Comparison of ENCODE assay signal across 26 mouse cellular contexts in the genomic region with DNA sequence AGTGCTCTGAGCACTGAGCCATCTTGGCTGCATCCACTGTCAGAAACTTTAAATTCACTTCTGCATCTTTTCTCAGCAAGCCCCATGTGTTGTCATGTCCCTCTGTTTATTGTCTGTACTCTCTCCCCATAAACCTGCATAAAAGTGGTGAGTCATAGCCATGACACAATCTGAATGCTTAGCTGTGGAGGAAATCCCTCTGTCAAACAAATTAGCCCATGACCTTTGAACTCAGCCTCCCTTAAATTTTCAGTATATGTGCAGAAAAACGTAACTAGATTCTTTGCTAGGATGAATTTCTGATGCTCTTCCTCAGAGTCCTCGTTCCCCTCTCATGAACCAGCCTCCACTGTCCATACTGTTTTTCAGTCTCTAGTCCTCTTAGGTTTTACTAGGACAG.
DNase-seq lines count a peak whose midpoint lies in the region; ATAC-seq and TF ChIP-seq lines count a peak whose summit lies in the region.
"Had no signal": no experiment of that assay in that cellular context is flagged by ENCODE, and none has a peak within 500 bp of the region (broad histone marks: within the 10 kb centered on the region; RNA-seq: fewer than 3 reads in every experiment).

No protein-coding gene starts in this region.

- no peaks in the 10 kb centered on the region for H3K9me3 ChIP-seq in kidney, postnatal 0 days (replicated peaks; ENCODE audit: low read length)
- no peaks in the 10 kb centered on the region for H3K9me3 ChIP-seq in lung, embryonic 16.5 days (ENCODE audit: control insufficient read depth, low read length)
- H3K9me3 ChIP-seq: embryonic facial prominence, embryonic 10.5 days; embryonic facial prominence, embryonic 13.5 days; forebrain, embryonic 12.5 days; forebrain, embryonic 15.5 days; hindbrain, embryonic 12.5 days had no signal

- no peak overlapping the region for H3K27ac ChIP-seq in kidney, postnatal 0 days
- peak overlapping the region; percentile 52; the same call in 1 of the 2 replicates for H3K27ac ChIP-seq in lung, embryonic 16.5 days (ENCODE audit: low read length)
- no peak overlapping the region for H3K27ac ChIP-seq in heart, adult 2 months
- H3K27ac ChIP-seq: embryonic facial prominence, embryonic 10.5 days; embryonic facial prominence, embryonic 13.5 days; forebrain, embryonic 12.5 days; forebrain, embryonic 15.5 days; hindbrain, embryonic 12.5 days had no signal

- WGBS in kidney, postnatal 0 days = 17% methylated on average over 2 of the region's 2 CpGs
- 54% methylated on average over 2 of the region's 2 CpGs for WGBS in lung, embryonic 16.5 days
- 19% methylated on average over 2 of the region's 2 CpGs for WGBS in large intestine, adult 2 months
- WGBS in heart, adult 2 months = 68% methylated on average over 2 of the region's 2 CpGs

- no peak overlapping the region for H3K9ac ChIP-seq in kidney, postnatal 0 days (ENCODE audit: low read depth, low read length)
- H3K9ac ChIP-seq in lung, embryonic 16.5 days (ENCODE audit: low read length) = no peak overlapping the region
- no peak overlapping the region for H3K9ac ChIP-seq in heart, adult 2 months (ENCODE audit: low read depth, low read length)
- H3K9ac ChIP-seq: embryonic facial prominence, embryonic 13.5 days; forebrain, embryonic 12.5 days; forebrain, embryonic 15.5 days; hindbrain, embryonic 12.5 days had no signal

- H3K36me3 ChIP-seq in kidney, postnatal 0 days (ENCODE audit: insufficient read depth, low read length) = no peaks in the 10 kb centered on the region
- no peaks in the 10 kb centered on the region for H3K36me3 ChIP-seq in lung, embryonic 16.5 days (ENCODE audit: control insufficient read depth, insufficient read depth, low read length)
- H3K36me3 ChIP-seq in heart, adult 2 months (ENCODE audit: control insufficient read depth, insufficient read depth, low read length) = no peaks in the 10 kb centered on the region
- H3K36me3 ChIP-seq: embryonic facial prominence, embryonic 10.5 days; embryonic facial prominence, embryonic 13.5 days; forebrain, embryonic 12.5 days; forebrain, embryonic 15.5 days; hindbrain, embryonic 12.5 days had no signal

- no peaks in the 10 kb centered on the region for H3K79me2 ChIP-seq in heart, adult 2 months (replicated peaks; ENCODE audit: control insufficient read depth, insufficient read depth, low read length)

- H3K4me2 ChIP-seq in kidney, postnatal 0 days (ENCODE audit: low read length) = no peak overlapping the region
- no peak overlapping the region for H3K4me2 ChIP-seq in lung, embryonic 16.5 days (ENCODE audit: low read depth, low read length)
- H3K4me2 ChIP-seq: embryonic facial prominence, embryonic 13.5 days; forebrain, embryonic 12.5 days; forebrain, embryonic 15.5 days; heart, embryonic 11.5 days; hindbrain, embryonic 12.5 days had no signal

- peak; percentile 57 for DNase-seq in kidney, postnatal 0 days (ENCODE audit: low spot score)
- no peak for DNase-seq in kidney, adult 18-20 months
- no peak for DNase-seq in lung, postnatal 4 days
- peak; percentile 16 for DNase-seq in MN1 (ENCODE audit: low spot score)
- peak; percentile 52 for DNase-seq in large intestine, adult 2 months (ENCODE audit: low read depth, low spot score)
- no peak for DNase-seq in frontal cortex, postnatal 36 days (ENCODE audit: low spot score in 2 of 2)
- no peak for DNase-seq in heart, adult 2 months
- DNase-seq: adrenal gland, adult 8-10 months; adrenal gland, postnatal 25 days; cerebellum, adult 11-12 months; cerebellum, adult 8-10 months; cerebellum, postnatal 10 days; cerebellum, postnatal 36 days; embryo, embryonic 11 days; gastrocnemius, postnatal 10 days; gastrocnemius, postnatal 36 days had no signal

- no peak for TF ChIP-seq EP300 in heart, adult 2 months (IDR thresholded peaks at IDR 0.05; ENCODE audit: insufficient read depth, low read depth, low read length)

- TF ChIP-seq CTCF in kidney, postnatal 0 days (IDR thresholded peaks at IDR 0.05; ENCODE audit: low read depth) = no peak
- no peak for TF ChIP-seq CTCF in heart, adult 2 months (IDR thresholded peaks at IDR 0.05)

- no peaks in the 10 kb centered on the region for H3K27me3 ChIP-seq in kidney, postnatal 0 days (ENCODE audit: insufficient read depth, low read length)
- no peaks in the 10 kb centered on the region for H3K27me3 ChIP-seq in lung, embryonic 16.5 days (ENCODE audit: control insufficient read depth, insufficient read depth, low read depth, low read length)
- no peaks in the 10 kb centered on the region for H3K27me3 ChIP-seq in heart, adult 2 months (ENCODE audit: control insufficient read depth, insufficient read depth, low read length)
- H3K27me3 ChIP-seq: embryonic facial prominence, embryonic 13.5 days; hindbrain, embryonic 12.5 days had no signal

- intact Hi-C loops in heart, adult 2 months (cut with DNase I) = no loop called here

- no peak for TF ChIP-seq POLR2A in heart, adult 2 months (IDR thresholded peaks at IDR 0.05; ENCODE audit: insufficient read depth, low read depth, low read length)

- ATAC-seq in kidney, postnatal 0 days (replicated peaks; ENCODE audit: low FRiP score, low read depth) = no peak
- ATAC-seq in lung, embryonic 16.5 days (ENCODE audit: low read depth) = peak; percentile 10; the same call in 1 of the 2 replicates
- ATAC-seq: activated CD4-positive, CD25-positive, alpha-beta regulatory T cell, adult 4 months; CD4-positive, CD25-positive, alpha-beta regulatory T cell, adult 4 months; forebrain, embryonic 15.5 days had no signal

- no peaks in the 10 kb centered on the region for H3K4me1 ChIP-seq in kidney, postnatal 0 days (replicated peaks; ENCODE audit: insufficient read depth, low read length)
- H3K4me1 ChIP-seq in lung, embryonic 16.5 days (replicated peaks; ENCODE audit: control insufficient read depth, insufficient read depth, low read length) = peaks cover 5% of the 10 kb centered on the region
- H3K4me1 ChIP-seq in heart, adult 2 months (ENCODE audit: control insufficient read depth, insufficient read depth, low read length) = no peaks in the 10 kb centered on the region
- H3K4me1 ChIP-seq: embryonic facial prominence, embryonic 13.5 days had no signal

- no peak overlapping the region for H3K4me3 ChIP-seq in kidney, postnatal 0 days (replicated peaks; ENCODE audit: low read depth, low read length)
- no peak overlapping the region for H3K4me3 ChIP-seq in lung, embryonic 16.5 days (ENCODE audit: low read length)
- no peak overlapping the region for H3K4me3 ChIP-seq in heart, adult 2 months
- H3K4me3 ChIP-seq: embryonic facial prominence, embryonic 10.5 days; embryonic facial prominence, embryonic 13.5 days; erythroblast, embryonic 14.5 days; forebrain, embryonic 12.5 days; forebrain, embryonic 15.5 days; hindbrain, embryonic 12.5 days had no signal

Comparison
In these comparisons a context has a peak if more than half of its experiments do, and no peak if none do; other contexts are left out.
1. DNase-seq: peak in kidney, postnatal 0 days (single experiment), MN1 (single experiment) and large intestine, adult 2 months (single experiment); none in kidney, adult 18-20 months (single experiment), lung, postnatal 4 days (0 of 2), frontal cortex, postnatal 36 days (0 of 2) and heart, adult 2 months (0 of 2).